Mouse (Mus musculus) G1E (cell line): ENCODE measurements around the gene Drc3.

Experiments
- CTCF ChIP-seq: IDR thresholded peaks from 2 replicates; pipeline ENCODE4 v1.5.1; 2012; ENCODE audit warnings: low read depth, low read length, inconsistent platforms, mixed read lengths
- GATA1 ChIP-seq: IDR thresholded peaks from 2 replicates; pipeline ENCODE4 v1.6.1; 2012; ENCODE audit warnings: borderline replicate concordance, low read length, inconsistent platforms, mixed read lengths
- POLR2AphosphoS5 ChIP-seq: IDR thresholded peaks from 2 replicates; pipeline ENCODE4 v1.6.1; 2012; ENCODE audit warnings: low read depth, low read length, inconsistent platforms; ENCODE audit not compliant: insufficient replicate concordance
- TAL1 ChIP-seq: conservative IDR thresholded peaks from 2 replicates; pipeline ENCODE4 v1.6.1; 2012; ENCODE audit warnings: low read depth, low read length, inconsistent platforms, mixed read lengths

DNA sequence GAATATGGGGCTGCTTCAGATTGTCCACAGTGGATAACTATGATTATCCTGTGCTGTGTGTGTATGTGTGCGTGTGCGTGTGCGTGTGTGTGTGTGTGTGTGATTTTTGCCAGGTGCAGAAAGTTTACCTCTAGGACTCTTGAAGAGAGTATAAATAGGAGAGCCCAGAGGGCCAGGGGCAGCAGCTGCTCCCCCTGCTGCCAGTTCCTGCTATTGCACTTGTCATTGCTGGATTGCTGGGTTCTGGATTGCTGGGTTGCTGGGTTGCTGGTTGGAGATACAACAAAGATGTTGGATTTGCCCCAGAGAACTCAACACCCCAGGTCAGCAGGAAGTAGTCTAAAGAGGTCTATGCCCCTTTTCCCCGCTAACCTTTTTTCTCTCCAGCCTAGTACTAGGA, 14.8 kb upstream of the Drc3 start:
- TF ChIP-seq CTCF, result peak; percentile 64
- no peak for TF ChIP-seq GATA1
- TF ChIP-seq TAL1, result no peak
- TF ChIP-seq POLR2AphosphoS5, result no peak
